Mouse (Mus musculus) mature B cell (primary cell): Measurements from ENCODE around the gene Macf1.

Experiments
- in situ Hi-C: fragments of 300-500 bp; cut with MboI; formaldehyde crosslinking; loops from 2 replicates; pipeline ENCODE4 v1.14.3; 2019

Macf1 gene

DNA sequence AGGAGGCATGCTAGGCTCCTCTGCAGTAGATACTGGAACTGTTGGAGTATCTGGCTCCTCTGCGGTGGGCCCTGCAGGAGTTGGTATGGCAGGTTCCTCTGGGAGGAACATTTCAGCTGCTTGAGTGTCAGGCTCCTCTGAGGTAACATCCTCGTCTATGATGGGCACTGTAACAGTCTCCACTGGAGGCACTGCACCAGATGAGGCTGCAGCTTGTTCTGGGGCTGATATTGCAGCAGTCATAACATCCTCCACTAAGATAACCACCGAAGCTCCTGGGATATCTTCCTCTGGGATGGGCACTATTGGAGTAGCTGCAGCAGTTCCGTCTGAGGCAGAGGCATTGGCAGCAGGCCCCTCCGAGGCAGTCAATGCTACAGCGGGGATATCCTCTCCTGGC is 276.4 kb downstream of the Macf1 start:
- in situ Hi-C loops, result no loop called here

DNA sequence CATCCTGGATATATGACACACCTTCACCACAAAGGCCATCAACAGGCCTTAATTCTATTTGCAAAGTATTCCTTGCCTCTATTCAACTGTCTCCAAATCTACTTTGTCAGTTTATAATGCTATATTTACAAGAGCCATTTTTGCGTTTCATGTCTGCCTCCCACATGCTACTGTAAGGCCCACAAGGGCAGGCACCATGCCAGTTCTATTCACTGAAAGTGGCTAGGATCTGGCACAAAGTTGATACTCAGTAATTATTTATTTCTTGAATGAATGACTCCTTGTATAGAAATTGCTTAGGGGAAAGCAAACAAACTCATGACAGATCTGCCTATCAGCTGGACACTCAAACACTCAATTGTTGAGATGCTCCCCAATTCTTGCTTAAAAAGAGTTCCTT is 280.1 kb downstream of the Macf1 start:
- in situ Hi-C loops, result no loop called here

DNA sequence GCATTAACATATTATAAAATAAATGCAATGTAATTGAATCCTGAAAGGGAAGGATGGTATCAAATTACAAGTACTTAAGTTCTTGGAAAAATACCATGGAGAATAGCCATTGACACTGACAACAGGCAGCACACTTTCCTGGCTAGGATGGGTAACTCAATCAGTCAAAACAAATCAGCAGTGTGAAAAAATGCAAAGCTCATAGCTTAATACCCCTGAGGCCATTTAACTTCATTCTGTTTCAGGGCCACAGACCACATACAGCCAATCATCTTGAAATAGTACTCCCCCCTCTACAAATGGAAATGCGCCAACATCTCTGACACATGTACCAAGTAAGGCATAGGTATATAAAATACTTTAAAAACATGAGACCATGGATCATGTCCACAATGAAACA is 281.9 kb downstream of the Macf1 start:
- in situ Hi-C loops, result no loop called here

DNA sequence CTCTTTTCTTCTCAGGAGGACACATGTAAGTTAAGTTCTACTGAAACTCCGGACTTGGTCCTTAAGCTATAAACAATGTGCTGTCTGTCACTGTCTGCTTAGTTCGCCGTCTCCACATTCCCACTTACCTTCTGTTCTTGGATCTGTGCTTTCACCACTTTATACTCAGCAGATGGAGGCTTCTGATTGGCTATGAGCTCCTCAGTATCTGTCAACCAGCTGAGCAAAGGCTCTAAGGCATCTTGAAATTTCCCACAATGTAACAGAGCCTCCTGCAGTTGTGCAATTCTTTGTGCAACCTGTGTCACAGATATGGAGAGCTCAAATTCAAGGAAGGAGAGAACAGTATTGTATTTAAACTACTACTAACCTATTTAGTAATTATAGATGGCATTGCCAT is 282.9 kb downstream of the Macf1 start:
- in situ Hi-C loops, result no loop called here

DNA sequence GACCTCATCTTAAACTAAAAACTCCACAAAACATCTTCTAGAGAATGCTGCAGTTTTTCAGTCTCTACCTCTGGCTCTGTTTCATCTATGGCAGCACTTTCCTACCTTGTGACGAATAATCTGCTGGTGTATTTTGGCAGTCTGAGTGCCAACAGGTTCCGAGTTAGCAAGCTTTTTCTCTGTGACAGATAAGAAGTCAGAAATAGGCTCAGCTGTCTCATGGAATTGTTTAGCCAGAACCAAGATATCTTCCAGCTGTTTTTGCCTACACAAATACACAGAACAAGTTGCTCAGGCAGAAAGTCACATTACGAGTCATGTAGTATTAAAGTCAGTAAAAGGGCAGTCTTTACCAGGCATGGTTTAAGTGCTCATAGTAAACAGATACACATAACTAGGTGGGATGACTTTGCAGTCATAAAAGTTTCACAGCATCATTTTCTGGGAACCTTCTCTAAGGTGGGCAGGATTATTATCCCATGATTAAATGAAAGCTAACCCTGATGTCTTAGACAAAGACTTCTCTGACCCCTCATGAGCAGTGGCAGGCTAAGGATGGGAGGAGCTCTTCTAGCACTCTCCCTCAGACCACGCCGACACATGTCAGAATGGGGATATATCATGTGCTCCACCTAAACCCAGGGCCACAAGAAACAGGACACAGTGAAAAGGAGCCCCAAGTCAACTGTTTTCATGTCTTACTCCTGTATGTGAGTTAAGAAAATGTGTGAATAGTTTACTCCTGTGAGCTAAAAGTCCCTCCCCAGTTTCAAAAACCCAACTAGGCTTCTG is 286.3 kb downstream of the Macf1 start:
- in situ Hi-C loops, result no loop called here

DNA sequence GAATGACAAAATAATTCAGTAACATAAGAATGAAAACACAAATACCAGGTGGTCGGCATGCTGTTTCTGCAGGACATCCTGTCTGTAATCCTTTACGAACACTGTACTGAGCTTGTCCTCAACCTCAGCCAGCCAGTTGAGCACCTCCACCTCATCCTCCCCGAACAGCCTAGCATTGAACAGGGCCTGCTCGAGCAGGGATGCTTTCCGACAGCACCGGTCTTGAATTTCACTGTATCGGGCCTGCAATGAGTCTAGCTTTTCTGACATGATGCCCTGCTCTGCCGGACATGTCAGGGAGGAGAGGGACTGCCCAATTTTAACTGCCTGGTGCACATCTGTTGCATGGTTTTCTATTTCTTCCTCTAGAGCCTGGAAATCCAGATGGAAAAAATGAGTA is 287.1 kb downstream of the Macf1 start:
- in situ Hi-C loops, result no loop called here

DNA sequence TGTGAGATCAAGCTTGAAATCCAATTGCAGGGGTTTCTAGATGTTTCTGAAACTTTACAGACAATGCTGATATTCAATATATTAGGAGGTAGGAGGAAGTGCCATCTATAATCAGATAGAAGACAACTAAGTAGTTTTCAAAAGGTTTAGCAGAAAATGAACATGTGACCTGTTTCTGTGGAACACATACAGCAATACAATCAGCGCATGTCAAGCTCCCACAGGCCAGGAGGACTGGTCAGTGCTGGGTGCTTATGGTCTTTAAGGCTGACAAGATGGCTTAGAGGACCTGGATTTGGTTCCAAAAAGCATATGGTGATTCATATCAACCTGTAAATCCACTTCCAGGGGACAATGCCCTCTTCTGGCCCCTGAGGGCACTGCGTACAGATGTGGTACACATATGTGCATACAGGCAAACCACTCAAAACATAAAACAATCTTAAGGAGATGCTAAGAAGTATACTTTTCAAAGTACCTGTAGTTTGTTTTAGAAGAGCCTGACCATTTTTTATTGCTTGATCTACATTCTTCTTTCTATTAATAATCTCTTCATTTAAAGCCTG is 288.6 kb downstream of the Macf1 start:
- in situ Hi-C loops, result no loop called here

DNA sequence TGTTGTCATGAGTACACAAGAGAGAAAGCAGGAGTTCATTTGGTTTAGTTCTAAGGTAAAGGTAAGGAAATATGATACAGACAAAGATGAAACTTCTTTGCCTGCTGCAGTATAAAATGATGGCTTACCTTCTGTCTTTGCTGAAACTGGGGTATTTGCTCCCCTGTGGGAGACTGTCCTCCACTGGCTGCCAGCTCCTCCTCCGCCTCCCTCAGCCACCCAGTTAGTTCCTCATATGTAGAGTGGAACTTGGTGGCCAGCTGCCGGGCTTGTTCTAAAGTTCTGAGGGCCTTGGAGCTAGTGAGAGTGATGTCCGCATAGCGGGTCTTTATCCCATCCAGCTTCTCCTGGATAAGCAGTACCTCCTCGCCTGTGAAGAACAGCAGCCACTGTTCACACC is 289.3 kb downstream of the Macf1 start:
- in situ Hi-C loops, result no loop called here

DNA sequence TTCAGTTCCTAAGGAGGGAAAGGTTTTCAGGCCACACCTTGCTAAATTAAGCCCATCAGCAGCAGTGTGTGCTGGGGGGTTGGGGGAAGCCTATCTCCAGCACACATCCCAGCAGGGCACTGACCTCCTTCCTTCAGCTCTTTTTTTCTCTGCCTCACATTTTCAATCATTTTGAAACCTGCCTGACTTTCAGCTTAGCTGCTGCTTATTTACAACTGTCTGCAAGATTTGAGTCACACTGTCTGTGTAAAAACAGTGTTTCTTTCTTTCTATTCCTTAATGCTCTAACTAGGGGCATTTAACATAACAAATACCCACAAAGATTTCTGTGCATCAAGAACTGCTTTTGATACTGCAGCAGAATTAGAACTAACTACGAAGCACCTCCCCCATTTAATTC is 289.9 kb downstream of the Macf1 start:
- in situ Hi-C loops, result no loop called here

DNA sequence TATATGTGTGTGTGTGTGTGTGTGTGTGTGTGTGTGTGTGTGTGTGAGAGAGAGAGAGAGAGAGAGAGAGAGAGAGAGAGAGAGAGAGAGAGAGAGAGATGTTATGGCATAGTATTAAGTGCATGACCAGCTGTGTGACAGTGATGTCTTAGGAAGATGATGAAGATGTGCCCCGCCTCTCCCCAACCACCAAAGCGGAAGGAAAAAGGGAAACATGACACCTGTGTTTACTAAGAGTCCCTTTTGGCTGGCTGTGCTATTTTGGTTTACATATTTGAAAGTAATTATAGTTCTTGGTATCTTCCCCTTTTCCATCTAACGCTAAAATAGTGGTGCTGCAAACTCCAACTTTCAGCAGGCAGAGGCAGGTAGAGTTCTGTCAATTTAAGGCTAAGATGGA is 291.2 kb downstream of the Macf1 start:
- in situ Hi-C loops, result no loop called here

DNA sequence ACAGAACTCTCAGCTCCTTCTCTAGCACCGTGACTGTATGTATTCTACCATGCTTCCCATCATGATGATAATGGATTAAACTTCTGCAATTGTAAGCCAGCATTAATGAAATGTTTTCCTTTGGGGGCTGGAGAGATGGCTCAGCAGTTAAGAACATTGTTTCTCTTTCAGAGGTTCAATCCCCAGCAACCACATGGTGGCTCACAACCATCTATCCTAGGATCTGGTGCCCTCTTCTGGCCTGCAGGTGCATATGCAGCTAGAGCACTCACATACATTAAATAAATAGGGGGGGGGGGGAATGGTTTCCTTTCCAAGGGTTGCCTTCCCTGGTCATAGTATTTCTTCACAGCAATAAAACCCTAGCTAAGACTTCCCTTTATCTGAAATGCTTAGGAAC is 292.0 kb downstream of the Macf1 start:
- in situ Hi-C loops, result no loop called here

DNA sequence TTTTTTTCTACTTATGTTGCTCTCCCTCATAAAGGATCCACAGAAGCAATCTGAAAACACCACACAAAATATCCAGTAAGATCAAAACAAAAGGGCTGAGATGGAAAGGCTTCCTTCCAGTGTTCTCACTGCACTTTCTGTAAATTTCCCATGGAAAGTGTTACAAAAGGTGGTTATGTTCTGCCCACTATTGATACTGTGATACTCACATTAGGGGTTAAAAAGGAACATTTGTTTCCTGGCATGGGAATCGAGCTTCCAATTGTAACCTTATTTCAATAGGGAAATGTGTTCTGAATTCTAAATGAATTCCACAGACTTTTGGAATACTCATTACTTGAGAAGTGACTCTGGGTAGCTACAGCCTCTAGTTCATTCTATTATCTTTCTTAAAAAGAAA is 299.1 kb downstream of the Macf1 start:
- in situ Hi-C loops, result no loop called here

DNA sequence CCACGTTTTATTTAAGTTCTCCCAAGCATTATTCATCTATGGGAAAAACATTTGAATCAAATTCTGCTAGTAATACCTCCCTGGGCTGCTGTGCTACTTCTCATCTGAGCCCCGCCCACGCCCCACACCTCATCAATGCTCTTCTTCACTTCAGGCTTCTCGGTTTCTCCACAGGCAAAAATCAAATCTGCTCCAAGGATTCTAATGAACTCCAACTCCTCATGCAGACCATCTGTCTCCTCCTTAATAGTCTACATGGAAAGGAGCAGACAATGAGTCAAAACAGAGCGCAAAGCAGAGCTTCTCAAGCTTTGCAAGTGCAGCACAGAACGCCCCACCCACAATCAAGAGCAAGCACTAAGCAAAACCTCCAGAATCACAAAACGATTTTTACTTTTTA is 301.0 kb downstream of the Macf1 start:
- in situ Hi-C loops, result no loop called here

DNA sequence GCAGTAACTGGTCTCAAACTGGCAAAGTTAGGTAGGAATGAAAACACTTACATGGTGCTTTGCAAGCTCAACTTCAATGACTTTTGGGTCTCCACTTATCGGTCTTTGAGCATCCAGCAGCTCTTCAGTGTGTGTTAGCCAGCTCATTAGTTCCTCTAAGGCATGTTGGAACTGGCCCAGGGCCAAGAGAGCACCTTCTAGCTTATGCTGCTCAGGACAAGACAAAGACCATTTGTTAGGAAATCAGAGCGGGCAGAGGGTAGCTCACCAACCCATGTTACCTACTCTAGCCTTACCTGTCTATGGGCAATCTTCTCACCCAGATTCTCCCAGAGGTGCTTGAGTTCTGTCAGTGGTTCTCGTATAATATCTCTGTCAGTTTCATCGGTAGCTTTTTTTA is 302.1 kb downstream of the Macf1 start:
- in situ Hi-C loops, result no loop called here

DNA sequence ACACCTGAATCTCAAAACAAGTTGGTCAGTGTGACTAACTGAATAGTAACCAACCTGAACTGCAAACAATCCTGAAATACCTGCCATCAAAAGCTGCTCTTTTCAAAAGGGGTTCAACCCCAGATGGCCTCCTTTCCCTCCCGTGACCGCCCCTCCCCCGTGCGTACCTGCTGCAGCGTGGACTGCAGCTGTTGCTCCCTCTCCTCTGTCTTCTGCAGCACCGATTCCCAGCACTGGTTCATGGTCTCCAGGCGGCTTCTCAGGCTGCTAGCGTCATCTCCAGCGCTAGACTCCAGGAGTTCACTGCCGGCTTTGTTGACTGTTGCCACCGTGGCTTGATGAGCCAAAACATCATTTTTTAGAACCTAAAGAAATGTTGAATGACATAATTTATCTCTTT is 302.6 kb downstream of the Macf1 start:
- in situ Hi-C loops, result no loop called here

DNA sequence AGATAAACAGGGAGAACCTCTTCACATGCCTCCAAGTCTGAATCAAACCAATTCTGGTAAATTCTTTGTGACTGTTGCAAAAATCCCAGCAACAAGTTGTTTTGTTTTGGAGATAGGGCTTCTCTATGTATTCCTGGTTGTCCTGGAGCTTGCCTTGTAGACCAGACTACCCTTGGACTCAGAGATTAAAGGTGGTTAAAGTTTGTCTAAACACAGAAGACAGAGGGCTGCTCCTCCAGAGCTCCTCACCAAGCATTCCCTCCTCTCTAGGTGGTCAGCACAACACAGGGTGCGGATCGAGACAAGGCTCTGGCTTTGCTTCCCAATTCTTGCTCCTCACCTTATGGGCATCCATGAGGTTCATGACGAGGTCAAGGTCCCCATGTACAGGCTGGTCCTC is 308.1 kb downstream of the Macf1 start:
- in situ Hi-C loops, result loop anchor here (10.0 kb wide), 1 partner anchor 119 kb away; no protein-coding TSS in a partner anchor

DNA sequence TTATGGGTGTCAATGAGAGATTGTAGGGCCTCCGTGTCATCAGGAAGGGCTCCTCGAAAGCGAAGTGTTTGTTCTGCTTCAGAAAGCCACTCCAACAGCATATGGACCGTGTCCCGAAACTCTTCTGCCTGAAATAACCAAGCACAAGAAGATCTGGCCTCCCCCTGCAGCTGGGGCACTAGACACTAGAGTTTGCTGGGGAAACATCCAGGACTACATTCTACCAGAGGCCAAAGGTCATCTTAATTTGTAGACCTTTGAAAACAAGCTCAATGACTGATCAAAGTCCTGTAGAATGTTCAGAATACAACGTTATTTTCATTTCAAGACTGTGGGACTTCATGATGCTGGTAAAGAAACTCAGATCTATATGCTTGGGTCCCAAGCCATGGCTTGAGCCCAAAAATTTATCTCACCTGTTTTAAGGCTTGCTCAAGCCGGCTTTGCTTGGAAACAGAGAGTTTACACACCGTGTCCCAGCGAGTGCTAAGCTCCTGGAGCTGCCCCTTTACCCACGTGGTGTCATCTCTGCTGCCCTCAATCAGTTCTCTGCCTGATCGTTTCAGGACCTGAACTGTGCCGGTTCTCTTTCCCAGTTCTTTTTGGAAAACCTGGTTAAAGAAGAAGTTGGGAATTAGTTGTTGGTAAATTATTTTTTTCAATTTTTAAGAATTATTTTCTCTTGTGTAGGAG is 309.7 kb downstream of the Macf1 start:
- in situ Hi-C loops, result loop anchor here (10.0 kb wide), 1 partner anchor 120 kb away; no protein-coding TSS in a partner anchor

DNA sequence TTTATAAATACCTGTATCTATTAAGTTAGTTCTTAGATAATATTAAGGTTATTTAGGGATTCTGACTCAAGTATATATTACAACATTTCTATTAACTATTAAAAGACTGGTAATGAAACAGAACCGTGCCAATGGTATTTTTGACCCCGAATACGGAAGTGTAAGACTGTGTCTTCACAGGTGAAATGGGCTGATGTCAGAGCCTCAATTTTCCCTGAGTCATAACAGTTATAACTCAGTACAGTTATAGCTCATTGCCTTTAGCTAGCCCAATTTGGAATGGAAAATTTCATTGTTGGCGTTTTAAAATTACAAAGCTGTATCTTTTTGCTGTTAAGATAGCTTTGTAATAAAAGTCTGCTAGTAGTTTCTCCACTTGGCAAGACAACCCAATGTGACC is 320.6 kb downstream of the Macf1 start:
- in situ Hi-C loops, result no loop called here

DNA sequence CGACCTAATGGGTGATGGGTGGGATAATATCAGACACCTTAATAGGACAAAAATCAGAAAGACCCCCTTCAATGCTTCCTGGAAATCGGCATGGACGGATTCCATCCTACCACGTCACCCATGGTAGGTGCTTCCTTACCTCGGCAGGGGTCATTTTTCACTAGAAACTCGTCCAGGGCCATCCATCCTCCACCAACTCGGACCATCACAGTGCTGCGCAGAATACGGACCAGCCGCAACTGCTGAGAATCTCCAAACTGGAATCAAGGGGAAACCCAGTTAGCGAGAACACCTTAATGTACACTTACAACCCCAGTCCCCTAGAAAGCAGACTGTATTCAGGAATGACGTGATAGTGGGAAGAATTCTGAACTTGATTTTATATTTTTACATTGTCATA is 323.4 kb downstream of the Macf1 start:
- in situ Hi-C loops, result no loop called here

DNA sequence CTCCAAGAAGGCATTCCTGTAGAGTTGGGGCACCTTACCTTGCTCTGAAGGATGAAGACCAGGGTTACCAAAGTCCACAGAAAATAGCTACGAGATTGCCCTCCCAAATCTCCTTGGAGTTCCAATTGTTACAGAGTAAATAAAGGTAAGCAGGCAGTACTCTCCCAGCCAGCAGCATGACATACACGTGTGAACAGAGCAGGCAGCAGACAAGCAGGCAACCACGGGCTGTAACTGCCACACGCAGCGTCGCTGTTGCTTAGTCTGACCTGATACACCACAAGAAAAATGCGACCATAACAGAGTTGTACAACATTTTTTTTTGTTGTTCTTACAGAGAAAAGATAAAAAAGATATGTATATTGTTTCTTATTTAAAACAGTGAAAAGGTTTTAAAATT is 325.5 kb downstream of the Macf1 start:
- in situ Hi-C loops, result no loop called here

DNA sequence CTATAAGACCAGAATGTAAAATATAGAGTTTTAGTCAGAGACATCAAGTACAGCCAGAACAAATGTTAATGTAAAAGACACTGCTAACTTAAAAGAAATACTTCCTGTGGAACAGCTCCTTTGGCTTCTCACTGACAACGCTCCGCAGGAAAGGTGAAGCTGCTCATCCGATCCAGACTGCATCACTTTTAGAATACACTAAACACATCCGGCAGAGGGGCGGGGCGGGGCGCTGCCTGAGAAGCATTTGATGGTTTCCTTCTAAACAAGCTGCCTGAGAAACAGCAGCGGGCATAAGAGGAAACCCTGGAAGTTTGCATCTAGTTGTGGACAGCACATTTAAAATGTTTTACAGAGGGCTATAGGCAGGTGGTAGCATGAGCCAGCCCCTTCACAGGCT is 328.2 kb downstream of the Macf1 start:
- in situ Hi-C loops, result no loop called here

DNA sequence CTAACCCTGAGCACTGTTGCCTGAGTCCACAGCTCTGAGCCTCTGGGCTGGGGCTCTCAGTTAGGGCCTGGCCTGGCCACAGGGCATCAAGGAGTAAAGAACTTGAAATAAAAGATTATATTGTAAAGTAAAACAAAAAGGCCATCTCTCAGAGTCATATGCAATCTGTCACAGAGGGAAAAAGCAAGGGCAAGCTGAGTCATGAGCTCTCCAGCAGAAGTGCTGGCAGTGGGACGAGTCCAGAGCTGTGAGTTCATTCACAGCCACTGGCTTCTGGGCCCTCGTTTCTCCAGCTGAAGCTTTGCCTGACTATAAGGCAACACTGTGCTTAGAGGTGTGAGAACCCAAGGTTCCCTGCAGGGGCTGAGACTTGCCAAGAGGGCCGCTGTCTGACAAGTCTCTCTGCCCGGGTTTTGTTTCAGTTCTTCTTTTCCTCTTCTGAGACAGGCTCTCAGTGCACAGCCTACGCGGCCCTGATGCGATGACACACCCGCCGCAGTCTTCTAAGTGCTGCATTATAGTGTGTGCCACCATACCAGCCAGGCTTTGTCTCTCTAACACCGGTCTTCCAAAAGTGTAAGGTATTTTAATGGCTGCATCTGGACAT is 330.8 kb downstream of the Macf1 start:
- in situ Hi-C loops, result no loop called here

DNA sequence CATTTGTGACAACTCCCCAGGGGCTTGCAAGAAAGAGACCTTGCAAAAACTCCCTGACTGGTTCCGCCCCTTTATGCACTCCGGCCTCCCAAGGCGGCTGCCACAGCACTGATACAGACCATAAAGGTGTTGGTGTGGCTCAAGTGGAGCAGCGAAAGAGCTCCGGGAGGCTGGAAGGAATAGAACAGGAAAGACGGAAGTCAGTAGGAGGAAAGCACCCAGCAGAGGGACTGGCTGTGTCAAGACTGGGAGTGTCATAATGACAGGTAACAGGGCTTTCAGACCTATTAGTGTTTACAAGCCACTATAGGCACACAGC is 340.7 kb downstream of the Macf1 start:
- in situ Hi-C loops, result no loop called here
